Mouse (Mus musculus) stomach, postnatal 0 days (tissue): ENCODE measurements around the gene Pigs.

ENCODE experiments used
- CTCF ChIP-seq: IDR thresholded peaks from 2 replicates; pipeline ENCODE4 v1.5.1; 2016; ENCODE audit warnings: antibody characterized with exemption, low read depth, mild to moderate bottlenecking, moderate library complexity
- EP300 ChIP-seq: optimal IDR thresholded peaks from 2 replicates; pipeline ENCODE3; 2016; ENCODE audit warnings: antibody characterized with exemption

DNA sequence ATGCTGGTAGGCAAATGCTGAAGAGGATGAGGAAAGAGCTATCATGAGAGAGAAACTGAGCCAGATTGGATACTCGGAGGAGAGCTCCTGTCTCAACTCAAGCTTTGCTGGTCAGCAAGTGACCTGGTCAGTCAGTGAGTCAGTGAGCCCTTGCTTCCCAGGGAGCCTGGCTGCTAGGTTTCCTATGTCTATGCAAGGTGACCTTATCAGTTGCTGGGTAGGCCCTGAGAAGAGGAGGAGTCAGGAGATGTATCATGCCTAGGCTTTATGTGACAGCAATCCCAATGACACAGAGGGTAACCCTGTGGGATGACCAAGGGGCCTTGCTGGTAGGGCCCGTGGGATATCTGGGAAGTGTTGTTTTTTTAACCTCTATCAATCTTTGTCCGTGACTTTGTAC is 44.0 kb downstream of the Pigs start:
- TF ChIP-seq CTCF (no peak), EP300 (no peak)
